Mouse (Mus musculus) embryonic facial prominence, embryonic 13.5 days (tissue): ENCODE measurements around the gene R3hcc1l. TPM values are rescaled to one million over a fixed set of nuclear protein-coding genes. Genes with fewer than 3 reads are reported as not detected.
A peak's percentile ranks its signal among the peaks of the same experiment; 100 is the strongest.

Experiments
- ATAC-seq: fragments of 200-750 bp; cut with Nextera tagmentation; 2 replicates; pipeline ENCODE4 v1.8.0; 2017; ENCODE audit warnings: low read depth; ENCODE audit not compliant: insufficient number of reproducible peaks, insufficient read depth, low FRiP score, low TSS enrichment
- H3K27ac ChIP-seq: fragments of 300-500 bp; sonication (generic); 2 replicates; pipeline ENCODE4 v1.5.1; 2015; ENCODE audit warnings: moderate library complexity, mild to moderate bottlenecking, inconsistent platforms
- H3K27me3 ChIP-seq: fragments of 300-500 bp; sonication (generic); 2 replicates; pipeline ENCODE4 v1.6.1; 2015; ENCODE audit warnings: mild to moderate bottlenecking, inconsistent platforms
- H3K36me3 ChIP-seq: fragments of 300-500 bp; sonication (generic); 2 replicates; pipeline ENCODE4 v1.6.1; 2015; ENCODE audit warnings: mild to moderate bottlenecking, inconsistent platforms
- H3K4me1 ChIP-seq: fragments of 300-500 bp; sonication (generic); 2 replicates; pipeline ENCODE4 v1.6.1; 2015; ENCODE audit warnings: inconsistent platforms
- H3K4me2 ChIP-seq: fragments of 300-500 bp; sonication (generic); 2 replicates; pipeline ENCODE4 v1.6.1; 2015; ENCODE audit warnings: moderate library complexity, mild to moderate bottlenecking, inconsistent platforms
- H3K4me3 ChIP-seq: fragments of 300-500 bp; sonication (generic); 2 replicates; pipeline ENCODE4 v1.5.1; 2015; ENCODE audit warnings: mild to moderate bottlenecking, inconsistent platforms
- H3K9ac ChIP-seq: fragments of 300-500 bp; sonication (generic); 2 replicates; pipeline ENCODE4 v1.6.1; 2015; ENCODE audit warnings: mild to moderate bottlenecking, inconsistent platforms
- H3K9me3 ChIP-seq: fragments of 300-500 bp; sonication (generic); 2 replicates; pipeline ENCODE4 v1.6.1; 2016; ENCODE audit warnings: inconsistent platforms
- WGBS: fragments of 180-500 bp; shearing (Covaris S2); methylation state at CpG from one replicate; pipeline ENCODE4 v1.1.7; 2015; ENCODE audit warnings: mixed read lengths; 5-methylcytosine and 5-hydroxymethylcytosine counted together
- polyA plus RNA-seq: library from polyadenylated mRNA; unstranded; fragments of >200 nt; fragmentation: Nextera tagmentation; extraction: Ambion mirVana; gene quantifications from 2 replicates; pipeline ENCODE4 v1.2.1, GENCODE M21; 2015

Gene R3hcc1l
- polyA plus RNA-seq, 1 experiment from 2014 or later: 24.5 TPM

GRCm38 (mm10) chr19:42601445-42601844 lies 82.9 kb downstream of the R3hcc1l start:
- Histone ChIP-seq H3K27me3 (no peaks in the 10 kb centered on the region), H3K9me3 (no peaks in the 10 kb centered on the region), H3K36me3 (peaks cover 6% of the 10 kb centered on the region; the same call in 1 of the 2 replicates), H3K4me1 (peaks cover 8% of the 10 kb centered on the region; the same call in 1 of the 2 replicates), H3K4me3 (no peak overlapping the region), H3K27ac (no peak overlapping the region), H3K9ac (no peak overlapping the region), H3K4me2 (no peak overlapping the region)
- WGBS: 63% methylated on average over 2 of the region's 2 CpGs
- ATAC-seq: no peak

GRCm38 (mm10) chr19:42602041-42602440 lies 83.5 kb downstream of the R3hcc1l start:
- Histone ChIP-seq H3K27me3 (no peaks in the 10 kb centered on the region), H3K4me3 (no peak overlapping the region), H3K9ac (no peak overlapping the region), H3K36me3 (peaks cover 6% of the 10 kb centered on the region; the same call in 1 of the 2 replicates), H3K4me2 (no peak overlapping the region), H3K4me1 (peaks cover 8% of the 10 kb centered on the region; the same call in 1 of the 2 replicates), H3K9me3 (no peaks in the 10 kb centered on the region), H3K27ac (no peak overlapping the region)
- ATAC-seq: no peak
- 64% methylated on average over 8 of the region's 8 CpGs for WGBS

GRCm38 (mm10) chr19:42602576-42602975 lies 84.0 kb downstream of the R3hcc1l start:
- no peak overlapping the region for H3K4me3 ChIP-seq
- 72% methylated on average over 8 of the region's 8 CpGs for WGBS
- no peak for ATAC-seq
- H3K4me1 ChIP-seq: peaks cover 8% of the 10 kb centered on the region; the same call in 1 of the 2 replicates
- H3K27me3 ChIP-seq: no peaks in the 10 kb centered on the region
- H3K9ac ChIP-seq: no peak overlapping the region
- peaks cover 6% of the 10 kb centered on the region; the same call in 1 of the 2 replicates for H3K36me3 ChIP-seq
- no peak overlapping the region for H3K27ac ChIP-seq
- no peak overlapping the region for H3K4me2 ChIP-seq
- H3K9me3 ChIP-seq: no peaks in the 10 kb centered on the region

- Histone ChIP-seq H3K4me3 (no peak overlapping the region), H3K4me1 (peaks cover 8% of the 10 kb centered on the region), H3K9me3 (no peaks in the 10 kb centered on the region), H3K9ac (no peak overlapping the region), H3K36me3 (no peaks in the 10 kb centered on the region), H3K27me3 (peaks cover 16% of the 10 kb centered on the region), H3K4me2 (no peak overlapping the region), H3K27ac (no peak overlapping the region)
- ATAC-seq: no peak
- 93% methylated on average over 5 of the region's 5 CpGs for WGBS
Observed at GRCm38 (mm10) chr19:42608082-42608481, 89.5 kb downstream of the R3hcc1l start.

- Histone ChIP-seq H3K27ac (no peak overlapping the region), H3K9ac (no peak overlapping the region), H3K36me3 (no peaks in the 10 kb centered on the region), H3K4me2 (no peak overlapping the region), H3K4me3 (no peak overlapping the region), H3K27me3 (peaks cover 25% of the 10 kb centered on the region), H3K9me3 (no peaks in the 10 kb centered on the region), H3K4me1 (peaks cover 12% of the 10 kb centered on the region)
- ATAC-seq: no peak
- WGBS: 94% methylated on average over 3 of the region's 3 CpGs
Observed at GRCm38 (mm10) chr19:42609716-42610115, 91.2 kb downstream of the R3hcc1l start.

GRCm38 (mm10) chr19:42611746-42612145 lies 93.2 kb downstream of the R3hcc1l start:
- no peak overlapping the region for H3K27ac ChIP-seq
- H3K9ac ChIP-seq: 0 out of 2 replicates have a peak overlapping the region, but pooled peaks have one; percentile 11
- H3K4me1 ChIP-seq: peaks cover 12% of the 10 kb centered on the region
- no peak for ATAC-seq
- H3K36me3 ChIP-seq: no peaks in the 10 kb centered on the region
- WGBS: 71% methylated on average over 4 of the region's 4 CpGs
- H3K4me2 ChIP-seq: no peak overlapping the region
- H3K27me3 ChIP-seq: peaks cover 25% of the 10 kb centered on the region
- H3K4me3 ChIP-seq: no peak overlapping the region
- H3K9me3 ChIP-seq: no peaks in the 10 kb centered on the region

GRCm38 (mm10) chr19:42612654-42613053 lies 94.1 kb downstream of the R3hcc1l start, which contains the start of gene Loxl4:
Loxl4 (minus strand) TSS chr19:42612813.
- Histone ChIP-seq H3K9ac (peak within 1 kb of the TSS; percentile 64), H3K4me1 (peaks cover 12% of the 10 kb centered on the region), H3K27me3 (peaks cover 25% of the 10 kb centered on the region), H3K27ac (no peak within 1 kb of the TSS), H3K9me3 (no peaks in the 10 kb centered on the region), H3K4me3 (peak within 1 kb of the TSS; percentile 45), H3K4me2 (peak within 1 kb of the TSS; percentile 71), H3K36me3 (no peaks in the 10 kb centered on the region)
- WGBS: under 1% methylated on average over 37 of the region's 37 CpGs
- ATAC-seq: no peak

- H3K9me3 ChIP-seq: no peaks in the 10 kb centered on the region
- peak overlapping the region; percentile 45 for H3K4me3 ChIP-seq
- H3K36me3 ChIP-seq: no peaks in the 10 kb centered on the region
- H3K4me2 ChIP-seq: peak overlapping the region; percentile 71
- H3K27me3 ChIP-seq: peaks cover 25% of the 10 kb centered on the region
- H3K9ac ChIP-seq: peak overlapping the region; percentile 64
- no peak overlapping the region for H3K27ac ChIP-seq
- WGBS: 21% methylated on average over 7 of the region's 7 CpGs
- peaks cover 12% of the 10 kb centered on the region for H3K4me1 ChIP-seq
- no peak for ATAC-seq
Observed at GRCm38 (mm10) chr19:42613116-42613515, 94.6 kb downstream of the R3hcc1l start.

GRCm38 (mm10) chr19:42613647-42614225 lies 95.2 kb downstream of the R3hcc1l start:
- no peaks in the 10 kb centered on the region for H3K9me3 ChIP-seq
- ATAC-seq: no peak
- H3K4me3 ChIP-seq: no peak overlapping the region
- no peak overlapping the region for H3K27ac ChIP-seq
- peaks cover 12% of the 10 kb centered on the region for H3K4me1 ChIP-seq
- no peaks in the 10 kb centered on the region for H3K36me3 ChIP-seq
- WGBS: 58% methylated on average over 7 of the region's 7 CpGs
- peak overlapping the region; percentile 64; the same call in 1 of the 2 replicates for H3K9ac ChIP-seq
- H3K4me2 ChIP-seq: no peak overlapping the region
- peaks cover 25% of the 10 kb centered on the region for H3K27me3 ChIP-seq

- Histone ChIP-seq H3K9ac (no peak overlapping the region), H3K27me3 (no peaks in the 10 kb centered on the region), H3K4me3 (no peak overlapping the region), H3K4me2 (no peak overlapping the region), H3K4me1 (peaks cover 19% of the 10 kb centered on the region), H3K36me3 (no peaks in the 10 kb centered on the region), H3K9me3 (no peaks in the 10 kb centered on the region), H3K27ac (no peak overlapping the region)
- WGBS: 83% methylated on average over 6 of the region's 6 CpGs
- no peak for ATAC-seq
Observed at GRCm38 (mm10) chr19:42628068-42628467, 109.5 kb downstream of the R3hcc1l start.

GRCm38 (mm10) chr19:42631541-42631961 lies 113.0 kb downstream of the R3hcc1l start:
- no peak for ATAC-seq
- peaks cover 20% of the 10 kb centered on the region for H3K4me1 ChIP-seq
- no peaks in the 10 kb centered on the region for H3K36me3 ChIP-seq
- H3K4me3 ChIP-seq: no peak overlapping the region
- no peak overlapping the region for H3K9ac ChIP-seq
- no peak overlapping the region for H3K27ac ChIP-seq
- WGBS: 18% methylated on average over 8 of the region's 8 CpGs
- no peaks in the 10 kb centered on the region for H3K9me3 ChIP-seq
- H3K4me2 ChIP-seq: peak overlapping the region; percentile 39
- no peaks in the 10 kb centered on the region for H3K27me3 ChIP-seq

GRCm38 (mm10) chr19:42632301-42632700 lies 113.7 kb downstream of the R3hcc1l start:
- no peaks in the 10 kb centered on the region for H3K27me3 ChIP-seq
- H3K9me3 ChIP-seq: no peaks in the 10 kb centered on the region
- no peak overlapping the region for H3K27ac ChIP-seq
- no peak for ATAC-seq
- 70% methylated on average over 4 of the region's 4 CpGs for WGBS
- no peaks in the 10 kb centered on the region for H3K36me3 ChIP-seq
- no peak overlapping the region for H3K4me2 ChIP-seq
- peaks cover 20% of the 10 kb centered on the region for H3K4me1 ChIP-seq
- no peak overlapping the region for H3K9ac ChIP-seq
- no peak overlapping the region for H3K4me3 ChIP-seq
